Mouse (Mus musculus): ENCODE measurements at regions not wholly inside any gene's neighbourhood (a gene's known extent, or its start where the extent isn't known, plus 50 kb on each side); places are given as distances from the start of the nearest gene placed in this dataset.
A peak's percentile ranks its signal among the peaks of the same experiment; 100 is the strongest.

GRCm38 (mm10) chr10:106058050-106058449, 216.9 kb upstream of the Mettl25 start:
- H3K27ac ChIP-seq, result no peak overlapping the region
- 82% methylated on average over 5 of the region's 5 CpGs for WGBS
- no peaks in the 10 kb centered on the region for H3K27me3 ChIP-seq (replicated peaks)
- H3K4me2 ChIP-seq (replicated peaks), result no peak overlapping the region
- no peak for ATAC-seq (ENCODE audit: low FRiP score, low read depth)
- H3K9me3 ChIP-seq, result no peaks in the 10 kb centered on the region
- H3K4me1 ChIP-seq, result no peaks in the 10 kb centered on the region
- no peak overlapping the region for H3K9ac ChIP-seq
- no peak overlapping the region for H3K4me3 ChIP-seq
- no peaks in the 10 kb centered on the region for H3K36me3 ChIP-seq

- Histone ChIP-seq H3K9ac (no peak overlapping the region), H3K4me1 (no peaks in the 10 kb centered on the region), H3K27ac (no peak overlapping the region), H3K36me3 (no peaks in the 10 kb centered on the region), H3K27me3 (replicated peaks) (no peaks in the 10 kb centered on the region), H3K4me3 (no peak overlapping the region), H3K4me2 (replicated peaks) (no peak overlapping the region), H3K9me3 (no peaks in the 10 kb centered on the region)
- ATAC-seq (ENCODE audit: low FRiP score, low read depth), result no peak
- 24% methylated on average over 1 of the region's 1 CpGs for WGBS
Measured at GRCm38 (mm10) chr10:106038497-106038896, 197.3 kb upstream of the Mettl25 start.

GRCm38 (mm10) chr10:106038033-106038432, 196.9 kb upstream of the Mettl25 start:
- Histone ChIP-seq H3K9me3 (no peaks in the 10 kb centered on the region), H3K27me3 (replicated peaks) (no peaks in the 10 kb centered on the region), H3K9ac (no peak overlapping the region), H3K4me3 (no peak overlapping the region), H3K36me3 (no peaks in the 10 kb centered on the region), H3K4me1 (no peaks in the 10 kb centered on the region), H3K27ac (no peak overlapping the region), H3K4me2 (replicated peaks) (no peak overlapping the region)
- no peak for ATAC-seq (ENCODE audit: low FRiP score, low read depth)
- WGBS, result 76% methylated on average over 2 of the region's 2 CpGs

GRCm38 (mm10) chr10:106033416-106033815, 192.2 kb upstream of the Mettl25 start:
- H3K27me3 ChIP-seq (replicated peaks), result no peaks in the 10 kb centered on the region
- H3K36me3 ChIP-seq, result no peaks in the 10 kb centered on the region
- peak; percentile 80 for ATAC-seq (ENCODE audit: low FRiP score, low read depth)
- no peak overlapping the region for H3K4me2 ChIP-seq (replicated peaks)
- H3K4me3 ChIP-seq, result no peak overlapping the region
- H3K9me3 ChIP-seq, result no peaks in the 10 kb centered on the region
- no peak overlapping the region for H3K9ac ChIP-seq
- no peaks in the 10 kb centered on the region for H3K4me1 ChIP-seq
- no peak overlapping the region for H3K27ac ChIP-seq
- 62% methylated on average over 4 of the region's 4 CpGs for WGBS

- Histone ChIP-seq H3K36me3 (no peaks in the 10 kb centered on the region), H3K27me3 (replicated peaks) (no peaks in the 10 kb centered on the region), H3K9me3 (no peaks in the 10 kb centered on the region), H3K9ac (no peak overlapping the region), H3K4me1 (no peaks in the 10 kb centered on the region), H3K27ac (no peak overlapping the region), H3K4me2 (replicated peaks) (no peak overlapping the region), H3K4me3 (no peak overlapping the region)
- 59% methylated on average over 1 of the region's 1 CpGs for WGBS
- no peak for ATAC-seq (ENCODE audit: low FRiP score, low read depth)
Measured at GRCm38 (mm10) chr10:106024648-106025047, 183.5 kb upstream of the Mettl25 start.

GRCm38 (mm10) chr10:106023639-106024215, 182.5 kb upstream of the Mettl25 start:
- WGBS, result 57% methylated on average over 9 of the region's 9 CpGs
- ATAC-seq (ENCODE audit: low FRiP score, low read depth), result 0 out of 2 replicates have a peak, but pooled peaks have one; percentile 17

GRCm38 (mm10) chr10:106015965-106016364, 174.8 kb upstream of the Mettl25 start:
- Histone ChIP-seq H3K4me1 (no peaks in the 10 kb centered on the region), H3K9me3 (no peaks in the 10 kb centered on the region), H3K27me3 (replicated peaks) (no peaks in the 10 kb centered on the region), H3K4me3 (no peak overlapping the region), H3K36me3 (no peaks in the 10 kb centered on the region), H3K27ac (no peak overlapping the region), H3K9ac (no peak overlapping the region), H3K4me2 (replicated peaks) (no peak overlapping the region)
- no peak for ATAC-seq (ENCODE audit: low FRiP score, low read depth)
- WGBS, result 89% methylated on average over 1 of the region's 1 CpGs

More at GRCm38 (mm10) chr10:106023639-106024215, 182.5 kb upstream of the Mettl25 start:
- Histone ChIP-seq H3K4me3 (no peak overlapping the region), H3K36me3 (no peaks in the 10 kb centered on the region), H3K9ac (no peak overlapping the region), H3K9me3 (no peaks in the 10 kb centered on the region), H3K4me1 (no peaks in the 10 kb centered on the region), H3K27me3 (replicated peaks) (no peaks in the 10 kb centered on the region), H3K27ac (no peak overlapping the region), H3K4me2 (replicated peaks) (no peak overlapping the region)

GRCm38 (mm10) chr10:106015436-106015835, 174.3 kb upstream of the Mettl25 start:
- 74% methylated on average over 1 of the region's 1 CpGs for WGBS

GRCm38 (mm10) chr10:106010131-106010530, 169.0 kb upstream of the Mettl25 start:
- WGBS, result 56% methylated on average over 2 of the region's 2 CpGs
- no peak for ATAC-seq (ENCODE audit: low FRiP score, low read depth)
- no peaks in the 10 kb centered on the region for H3K36me3 ChIP-seq

More at GRCm38 (mm10) chr10:106015436-106015835, 174.3 kb upstream of the Mettl25 start:
- Histone ChIP-seq H3K4me3 (no peak overlapping the region), H3K36me3 (no peaks in the 10 kb centered on the region), H3K27ac (no peak overlapping the region), H3K9me3 (no peaks in the 10 kb centered on the region), H3K27me3 (replicated peaks) (no peaks in the 10 kb centered on the region), H3K4me1 (no peaks in the 10 kb centered on the region), H3K4me2 (replicated peaks) (no peak overlapping the region), H3K9ac (no peak overlapping the region)
- ATAC-seq (ENCODE audit: low FRiP score, low read depth), result no peak

GRCm38 (mm10) chr10:106007331-106007730, 166.2 kb upstream of the Mettl25 start:
- H3K27me3 ChIP-seq (replicated peaks), result no peaks in the 10 kb centered on the region
- H3K4me3 ChIP-seq, result no peak overlapping the region
- 93% methylated on average over 4 of the region's 4 CpGs for WGBS
- H3K4me2 ChIP-seq (replicated peaks), result no peak overlapping the region
- H3K27ac ChIP-seq, result no peak overlapping the region
- no peak overlapping the region for H3K9ac ChIP-seq
- no peaks in the 10 kb centered on the region for H3K9me3 ChIP-seq
- ATAC-seq (ENCODE audit: low FRiP score, low read depth), result no peak
- H3K36me3 ChIP-seq, result no peaks in the 10 kb centered on the region
- H3K4me1 ChIP-seq, result no peaks in the 10 kb centered on the region

More at GRCm38 (mm10) chr10:106010131-106010530, 169.0 kb upstream of the Mettl25 start:
- H3K9me3 ChIP-seq, result no peaks in the 10 kb centered on the region
- no peak overlapping the region for H3K27ac ChIP-seq
- no peaks in the 10 kb centered on the region for H3K27me3 ChIP-seq (replicated peaks)
- no peak overlapping the region for H3K4me3 ChIP-seq
- H3K4me2 ChIP-seq (replicated peaks), result no peak overlapping the region
- H3K9ac ChIP-seq, result no peak overlapping the region
- H3K4me1 ChIP-seq, result no peaks in the 10 kb centered on the region

- Histone ChIP-seq H3K4me1 (no peaks in the 10 kb centered on the region), H3K36me3 (no peaks in the 10 kb centered on the region), H3K27ac (no peak overlapping the region), H3K27me3 (replicated peaks) (no peaks in the 10 kb centered on the region), H3K4me3 (no peak overlapping the region), H3K9ac (no peak overlapping the region), H3K4me2 (replicated peaks) (no peak overlapping the region), H3K9me3 (no peaks in the 10 kb centered on the region)
- 91% methylated on average over 10 of the region's 10 CpGs for WGBS
- no peak for ATAC-seq (ENCODE audit: low FRiP score, low read depth)
Measured at GRCm38 (mm10) chr10:106006861-106007260, 165.7 kb upstream of the Mettl25 start.

- ATAC-seq (ENCODE audit: low FRiP score, low read depth), result no peak
Measured at GRCm38 (mm10) chr10:106006061-106006460, 164.9 kb upstream of the Mettl25 start.

GRCm38 (mm10) chr10:105957468-105957867, 116.3 kb upstream of the Mettl25 start:
- Histone ChIP-seq H3K27me3 (replicated peaks) (no peaks in the 10 kb centered on the region), H3K36me3 (no peaks in the 10 kb centered on the region), H3K9ac (no peak overlapping the region), H3K4me1 (no peaks in the 10 kb centered on the region), H3K27ac (no peak overlapping the region), H3K4me2 (replicated peaks) (no peak overlapping the region), H3K4me3 (no peak overlapping the region), H3K9me3 (no peaks in the 10 kb centered on the region)
- WGBS, result 84% methylated on average over 3 of the region's 3 CpGs
- no peak for ATAC-seq (ENCODE audit: low FRiP score, low read depth)

More at GRCm38 (mm10) chr10:106006061-106006460, 164.9 kb upstream of the Mettl25 start:
- H3K9me3 ChIP-seq, result no peaks in the 10 kb centered on the region
- no peak overlapping the region for H3K4me3 ChIP-seq
- H3K36me3 ChIP-seq, result no peaks in the 10 kb centered on the region
- no peak overlapping the region for H3K27ac ChIP-seq
- no peak overlapping the region for H3K9ac ChIP-seq
- H3K4me1 ChIP-seq, result no peaks in the 10 kb centered on the region
- no peaks in the 10 kb centered on the region for H3K27me3 ChIP-seq (replicated peaks)
- no peak overlapping the region for H3K4me2 ChIP-seq (replicated peaks)

Measured in neural tube, embryonic 12.5 days (tissue).